Mouse (Mus musculus) right cerebral cortex, adult 2 months (tissue): ENCODE results near the gene Gtse1.
A peak's percentile ranks its signal among the peaks of the same experiment; 100 is the strongest.

Source experiments
- DNase-seq, 2 experiments: peaks; one replicate each; pipeline ENCODE4 v3.0.0; 2021 to 2022; ENCODE audit warnings: low spot score in 2 of 2

The Gtse1 gene

DNA sequence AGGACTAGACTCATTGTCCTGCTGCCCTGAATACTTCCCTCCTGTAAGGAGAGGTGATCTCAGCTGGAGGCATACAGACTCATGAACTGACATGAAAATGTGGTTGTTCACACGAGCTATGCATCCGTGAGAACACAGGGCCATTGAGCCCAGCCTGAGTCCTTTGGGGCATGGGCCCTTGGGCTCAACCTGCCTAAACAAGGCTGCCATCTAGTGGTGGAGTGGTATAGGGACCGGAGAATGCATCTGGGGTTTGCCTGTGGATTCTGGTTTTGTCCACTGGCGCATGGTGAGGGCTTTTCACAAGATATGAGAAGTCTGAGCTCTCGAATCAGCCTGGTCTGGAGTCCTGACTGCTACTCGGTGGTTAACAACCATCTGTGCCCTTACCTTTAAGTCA is 8.2 kb downstream of the Gtse1 start:
- peak; percentile 80 for DNase-seq

DNA sequence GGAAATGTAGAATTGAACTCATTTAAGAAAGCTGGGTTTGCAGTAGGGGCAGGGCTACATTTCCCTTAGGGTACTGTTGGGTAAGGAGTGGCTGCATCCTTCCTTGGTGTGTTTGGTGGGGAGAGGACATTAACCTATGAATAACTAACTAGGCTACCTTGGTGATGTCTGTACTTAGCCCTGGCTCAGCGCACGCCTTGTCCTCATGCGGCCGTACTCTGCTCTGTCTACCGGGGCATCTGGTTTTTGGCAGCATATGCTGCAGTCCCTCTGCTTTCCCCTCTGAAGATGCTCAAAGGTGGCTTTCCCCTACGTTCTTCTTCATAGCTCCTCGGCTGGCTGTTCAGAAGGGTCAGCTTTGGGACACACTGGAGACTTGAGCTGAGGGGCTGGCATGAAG is 17.8 kb downstream of the Gtse1 start:
- no peak for DNase-seq

GRCm38 (mm10) chr15:85878848-85879497 is 19.4 kb downstream of the Gtse1 start, which contains the start of gene Trmu:
TSS of gene Trmu (plus strand) at chr15:85879312.
- DNase-seq: peak; percentile 92 to 94

GRCm38 (mm10) chr15:85879498-85879895 is 20.0 kb downstream of the Gtse1 start:
- DNase-seq: no peak

GRCm38 (mm10) chr15:85885606-85886005 is 26.1 kb downstream of the Gtse1 start:
- DNase-seq: no peak

GRCm38 (mm10) chr15:85889235-85889634 is 29.7 kb downstream of the Gtse1 start:
- DNase-seq: no peak

- no peak for DNase-seq
Observed at GRCm38 (mm10) chr15:85891971-85892370, 32.4 kb downstream of the Gtse1 start.

GRCm38 (mm10) chr15:85892498-85893118 is 33.1 kb downstream of the Gtse1 start:
- no peak for DNase-seq

GRCm38 (mm10) chr15:85893871-85894270 is 34.3 kb downstream of the Gtse1 start:
- no peak for DNase-seq

- peak; percentile 82 to 88 for DNase-seq
Observed at GRCm38 (mm10) chr15:85896284-85896683, 36.7 kb downstream of the Gtse1 start.

DNA sequence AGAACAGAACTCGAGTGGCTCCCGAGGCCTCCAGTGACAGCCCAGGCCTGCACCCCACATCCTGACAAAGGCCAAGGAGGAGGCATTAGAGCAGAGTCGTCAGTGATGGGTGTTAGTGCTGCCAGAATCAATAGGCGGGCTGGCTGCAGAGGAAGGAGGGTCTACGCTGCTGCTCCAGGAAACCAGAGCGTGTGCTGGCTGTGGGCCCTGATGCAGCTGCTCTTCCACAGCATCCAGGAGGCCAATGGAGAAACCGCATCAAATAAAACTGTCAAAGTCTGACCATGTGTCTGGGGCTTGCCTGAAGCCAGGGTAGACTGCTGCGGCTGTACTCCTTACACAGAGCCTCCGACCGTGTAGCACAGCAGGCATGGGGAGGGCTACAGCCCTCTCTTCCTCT is 37.6 kb downstream of the Gtse1 start:
- no peak for DNase-seq

- no peak for DNase-seq
Observed at GRCm38 (mm10) chr15:85899396-85899795, 39.9 kb downstream of the Gtse1 start.

- no peak for DNase-seq
Observed at GRCm38 (mm10) chr15:85900318-85900717, 40.8 kb downstream of the Gtse1 start.

DNA sequence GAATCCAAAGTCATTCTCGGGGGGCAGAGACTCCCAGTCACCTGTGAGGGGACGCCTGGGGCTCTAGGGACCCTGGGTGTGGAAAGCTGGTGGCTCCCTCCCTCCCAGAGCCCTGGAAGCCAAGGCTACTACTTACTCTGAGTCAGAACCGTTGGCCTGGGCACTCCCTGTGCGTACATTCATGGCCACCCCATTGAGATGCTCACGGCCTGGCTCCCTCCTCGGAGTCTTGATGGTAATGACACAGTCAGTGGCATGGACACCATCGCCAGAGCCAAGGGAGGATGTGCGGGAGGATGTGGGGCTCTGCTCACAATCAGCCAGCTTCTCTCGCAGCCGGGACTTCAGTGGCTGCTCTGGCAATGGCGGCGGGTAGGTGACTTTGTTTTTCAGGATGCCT is 41.3 kb downstream of the Gtse1 start:
- no peak for DNase-seq

DNA sequence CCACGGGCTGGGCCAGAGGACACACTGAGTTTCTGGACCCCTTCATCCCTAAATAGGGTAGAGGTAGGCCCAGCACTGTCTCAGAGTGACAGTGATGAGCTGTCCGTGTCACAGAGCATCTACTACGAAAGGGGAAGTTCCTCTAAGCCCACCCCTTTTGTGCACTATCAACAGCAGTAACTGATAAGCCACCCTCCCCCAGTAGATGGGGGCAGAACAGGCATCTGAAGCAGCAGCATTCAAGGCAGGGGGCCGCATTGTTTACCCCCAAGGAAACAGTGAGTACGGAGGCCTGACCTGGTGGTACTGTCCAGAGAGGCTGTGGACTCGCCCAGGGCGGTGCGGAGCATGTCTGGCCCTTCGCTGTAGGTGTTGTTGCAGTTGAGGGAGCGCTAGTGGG is 43.0 kb downstream of the Gtse1 start:
- DNase-seq: no peak

DNA sequence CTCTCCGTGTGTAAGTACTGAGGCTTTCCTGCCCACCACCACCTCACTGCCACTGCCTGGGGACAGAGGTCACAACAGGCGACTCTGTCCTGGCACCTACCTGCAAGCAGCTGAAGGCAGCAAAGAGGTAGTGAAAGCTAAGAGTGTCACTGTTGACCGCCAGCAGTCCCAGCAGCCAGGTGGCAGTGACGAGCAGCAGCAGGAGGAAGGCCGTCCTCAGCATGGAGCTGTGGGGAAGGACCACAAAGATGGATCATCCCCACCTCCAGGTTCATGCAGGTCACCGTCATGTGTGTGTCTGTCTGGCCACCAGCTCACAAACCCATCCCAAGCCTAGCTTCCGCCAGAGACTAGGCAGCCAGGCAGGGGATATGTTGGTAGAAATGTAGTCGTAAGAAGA is 44.3 kb downstream of the Gtse1 start:
- DNase-seq: no peak

DNA sequence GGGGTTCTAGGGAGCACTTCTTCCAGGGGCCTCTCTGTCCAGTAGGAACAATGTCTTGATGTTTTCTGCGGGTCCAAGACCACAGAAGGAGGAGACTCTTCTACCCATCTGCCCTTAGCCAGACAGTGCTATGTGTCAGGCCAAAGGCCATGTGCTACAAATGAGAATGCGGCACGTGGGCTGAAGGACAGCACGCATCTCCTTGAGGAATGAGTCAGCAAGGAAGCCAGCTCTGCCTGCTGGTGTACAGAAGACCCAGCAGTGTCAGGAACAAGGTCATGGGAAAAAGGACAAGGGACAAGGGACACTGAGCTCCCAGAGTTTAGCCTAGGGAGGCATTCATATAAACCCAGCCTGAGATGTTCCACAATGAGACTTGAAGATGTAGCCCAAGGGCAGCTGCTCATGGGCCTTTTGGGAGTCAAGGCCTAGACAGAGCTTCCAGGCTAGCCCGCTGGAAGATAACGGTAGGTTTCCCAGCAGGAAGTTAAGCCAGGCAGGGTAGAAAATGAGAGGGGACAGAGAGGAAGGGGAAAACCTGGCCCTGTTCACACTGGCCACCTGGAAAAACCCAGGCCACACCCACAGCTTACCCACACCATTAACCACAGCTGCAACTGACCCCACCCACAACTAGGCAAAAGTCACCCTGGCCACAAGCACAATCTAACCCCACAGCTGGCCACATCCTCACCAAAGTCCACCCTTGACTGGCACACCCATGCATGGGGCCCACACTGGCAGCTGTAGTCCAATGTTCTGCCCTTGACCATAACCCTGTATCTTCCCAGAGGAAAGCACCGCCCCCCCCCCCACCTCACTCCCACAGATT is 49.3 kb downstream of the Gtse1 start:
- no peak for DNase-seq

DNA sequence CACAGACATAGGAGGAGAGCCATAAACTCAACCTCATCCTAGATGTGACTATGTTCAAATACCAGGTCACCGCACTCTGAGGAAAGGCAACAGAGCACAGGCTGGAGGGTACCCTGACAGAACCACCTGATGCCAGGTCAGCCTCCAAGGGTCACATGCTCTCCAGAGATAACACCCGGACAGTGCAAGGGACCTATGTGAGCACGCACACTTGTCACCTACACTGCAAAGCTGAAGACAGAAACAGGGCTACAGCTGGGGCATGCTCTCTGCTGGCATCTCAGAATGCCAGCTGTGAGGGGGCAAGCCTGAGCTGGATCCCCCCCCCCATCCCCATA is 49.9 kb downstream of the Gtse1 start:
- DNase-seq: no peak

- DNase-seq: no peak
Observed at GRCm38 (mm10) chr15:85909931-85910330, 50.4 kb downstream of the Gtse1 start.

GRCm38 (mm10) chr15:85913605-85914004 is 54.1 kb downstream of the Gtse1 start:
- DNase-seq: no peak

DNA sequence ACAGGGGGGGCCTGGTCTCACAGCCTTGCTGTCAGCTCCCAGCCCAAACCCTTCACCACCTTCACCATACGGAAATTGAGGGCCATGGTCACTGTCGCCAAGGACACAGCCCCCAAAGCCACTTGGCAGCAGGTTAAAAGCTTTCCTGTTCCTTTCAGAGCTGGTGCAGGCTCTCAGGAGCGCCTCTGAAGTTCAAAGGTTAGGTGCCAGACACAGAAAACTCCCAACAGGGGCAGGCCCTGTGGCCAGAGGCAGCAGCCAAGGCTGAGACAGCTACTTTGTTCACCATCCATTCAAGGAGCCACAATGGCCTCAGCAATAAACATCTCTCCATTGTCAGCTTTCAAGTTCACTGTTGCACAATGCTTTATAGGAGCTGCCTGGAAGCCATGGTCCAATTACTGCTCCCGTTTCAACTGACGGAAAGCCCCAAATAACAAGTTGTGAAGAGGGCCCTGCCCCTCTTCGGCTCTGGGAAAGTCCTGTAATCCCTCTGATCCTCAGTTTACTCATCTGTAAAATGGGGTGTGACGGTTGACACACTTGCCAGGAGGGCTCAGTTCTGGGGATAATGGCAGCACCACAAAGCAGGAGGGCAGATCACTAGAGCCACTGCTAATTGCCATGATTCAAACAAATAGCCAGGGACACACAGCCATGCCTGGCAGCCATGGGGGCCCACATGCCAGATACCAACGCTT is 59.8 kb downstream of the Gtse1 start:
- DNase-seq: no peak

GRCm38 (mm10) chr15:85919892-85920248 is 60.3 kb downstream of the Gtse1 start:
- no peak for DNase-seq
